Mouse (Mus musculus): ENCODE results near the gene Nfkbil1.

The Nfkbil1 gene

GRCm38 (mm10) chr17:35255704-35256103 lies 20.1 kb upstream of the Nfkbil1 start:
- in situ Hi-C loops (cut with MboI; ENCODE audit: low pct_unique_long_range_greater_than_20kb in 1 of 2, low sequenced_read_pairs in 2 of 2, unreplicated experiment in 1 of 2), result no loop called here

- in situ Hi-C loops (cut with MboI; ENCODE audit: low pct_unique_long_range_greater_than_20kb in 1 of 2, low sequenced_read_pairs in 2 of 2, unreplicated experiment in 1 of 2), result no loop called here
Measured at GRCm38 (mm10) chr17:35255301-35255700, 19.7 kb upstream of the Nfkbil1 start.

- in situ Hi-C loops (cut with MboI; ENCODE audit: low pct_unique_long_range_greater_than_20kb in 1 of 2, low sequenced_read_pairs in 2 of 2, unreplicated experiment in 1 of 2), result no loop called here
Measured at GRCm38 (mm10) chr17:35254241-35255098, 18.9 kb upstream of the Nfkbil1 start.

GRCm38 (mm10) chr17:35253293-35254093 lies 17.9 kb upstream of the Nfkbil1 start:
- in situ Hi-C loops (cut with MboI; ENCODE audit: low pct_unique_long_range_greater_than_20kb in 1 of 2, low sequenced_read_pairs in 2 of 2, unreplicated experiment in 1 of 2), result no loop called here

GRCm38 (mm10) chr17:35252619-35253292 lies 17.2 kb upstream of the Nfkbil1 start:
- in situ Hi-C loops (cut with MboI; ENCODE audit: low pct_unique_long_range_greater_than_20kb in 1 of 2, low sequenced_read_pairs in 2 of 2, unreplicated experiment in 1 of 2), result no loop called here

GRCm38 (mm10) chr17:35251981-35252380 lies 16.4 kb upstream of the Nfkbil1 start:
- in situ Hi-C loops (cut with MboI; ENCODE audit: low pct_unique_long_range_greater_than_20kb in 1 of 2, low sequenced_read_pairs in 2 of 2, unreplicated experiment in 1 of 2), result no loop called here

DNA sequence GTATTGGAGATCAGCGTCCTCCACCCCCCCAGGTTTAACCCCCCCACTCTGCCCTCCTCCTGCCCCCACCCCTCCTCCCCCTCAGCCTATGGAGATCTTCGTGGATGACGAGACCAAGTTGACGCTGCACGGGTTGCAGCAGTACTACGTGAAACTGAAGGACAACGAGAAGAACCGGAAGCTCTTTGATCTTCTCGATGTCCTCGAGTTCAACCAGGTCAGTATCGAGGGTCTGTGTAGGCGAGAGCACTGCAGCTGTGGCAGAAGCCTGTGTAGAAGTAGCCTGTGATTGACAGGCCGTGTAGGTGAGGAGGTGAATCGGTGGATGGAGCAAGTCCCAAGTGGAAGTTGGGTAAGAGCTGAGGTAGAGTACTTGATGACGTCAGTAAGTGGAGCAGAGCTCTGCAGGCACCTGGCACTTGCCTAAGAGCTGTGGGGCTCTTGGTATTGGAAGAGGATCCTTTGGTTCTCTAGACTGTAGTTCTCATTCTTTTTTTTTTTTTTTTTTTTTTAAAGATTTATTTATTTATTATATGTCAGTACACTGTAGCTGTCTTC lies 15.6 kb upstream of the Nfkbil1 start:
- in situ Hi-C loops (cut with MboI; ENCODE audit: low pct_unique_long_range_greater_than_20kb in 1 of 2, low sequenced_read_pairs in 2 of 2, unreplicated experiment in 1 of 2), result no loop called here

- in situ Hi-C loops (cut with MboI; ENCODE audit: low pct_unique_long_range_greater_than_20kb in 1 of 2, low sequenced_read_pairs in 2 of 2, unreplicated experiment in 1 of 2), result no loop called here
Measured at GRCm38 (mm10) chr17:35250348-35251120, 14.9 kb upstream of the Nfkbil1 start.

GRCm38 (mm10) chr17:35249451-35250197 lies 14.0 kb upstream of the Nfkbil1 start:
- in situ Hi-C loops (cut with MboI; ENCODE audit: low pct_unique_long_range_greater_than_20kb in 1 of 2, low sequenced_read_pairs in 2 of 2, unreplicated experiment in 1 of 2), result no loop called here

DNA sequence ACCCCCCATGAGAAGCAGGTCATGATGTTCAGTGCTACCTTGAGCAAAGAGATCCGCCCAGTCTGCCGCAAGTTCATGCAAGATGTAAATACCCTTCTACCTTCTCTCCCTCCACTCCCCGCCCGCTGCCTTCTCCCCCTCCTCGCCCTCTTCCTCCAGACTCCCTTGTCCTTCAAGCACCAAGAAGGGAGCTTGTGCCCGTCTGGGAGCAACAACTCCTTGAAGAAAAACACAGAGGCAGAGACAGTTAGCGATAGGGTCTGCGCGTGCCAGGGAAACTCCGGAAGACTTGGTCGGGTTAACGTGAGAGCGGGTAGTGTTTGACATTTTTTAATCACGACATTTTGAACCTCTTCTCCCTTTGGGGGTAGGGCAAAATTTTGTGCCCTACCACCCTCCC lies 13.4 kb upstream of the Nfkbil1 start:
- in situ Hi-C loops (cut with MboI; ENCODE audit: low pct_unique_long_range_greater_than_20kb in 1 of 2, low sequenced_read_pairs in 2 of 2, unreplicated experiment in 1 of 2), result no loop called here

- in situ Hi-C loops (cut with MboI; ENCODE audit: low pct_unique_long_range_greater_than_20kb in 1 of 2, low sequenced_read_pairs in 2 of 2, unreplicated experiment in 1 of 2), result no loop called here
Measured at GRCm38 (mm10) chr17:35247144-35247543, 11.6 kb upstream of the Nfkbil1 start.

- in situ Hi-C loops (cut with MboI; ENCODE audit: low pct_unique_long_range_greater_than_20kb in 1 of 2, low sequenced_read_pairs in 2 of 2, unreplicated experiment in 1 of 2), result no loop called here
Measured at GRCm38 (mm10) chr17:35245731-35246623, 10.4 kb upstream of the Nfkbil1 start.

- in situ Hi-C loops (cut with MboI; ENCODE audit: low pct_unique_long_range_greater_than_20kb in 1 of 2, low sequenced_read_pairs in 2 of 2, unreplicated experiment in 1 of 2), result no loop called here
Measured at GRCm38 (mm10) chr17:35244999-35245398, 9.4 kb upstream of the Nfkbil1 start.

- in situ Hi-C loops (cut with MboI; ENCODE audit: low pct_unique_long_range_greater_than_20kb in 1 of 2, low sequenced_read_pairs in 2 of 2, unreplicated experiment in 1 of 2), result no loop called here
Measured at GRCm38 (mm10) chr17:35243086-35243485, 7.5 kb upstream of the Nfkbil1 start.

- in situ Hi-C loops (cut with MboI; ENCODE audit: low pct_unique_long_range_greater_than_20kb in 1 of 2, low sequenced_read_pairs in 2 of 2, unreplicated experiment in 1 of 2), result no loop called here
Measured at GRCm38 (mm10) chr17:35242015-35242941, 6.7 kb upstream of the Nfkbil1 start.
